ENCODE assay signal across 9 mouse cellular contexts in genomic region chr10:80384115-80384639, GRCm38 (mm10). TPM values are rescaled to one million over a fixed set of nuclear protein-coding genes. Genes with fewer than 3 reads are reported as not detected.
A peak's percentile ranks its signal among the peaks of the same experiment; 100 is the strongest.
DNase-seq lines count a peak whose midpoint lies in the region; ATAC-seq lines count a peak whose summit lies in the region.
"Had no signal": no experiment of that assay in that cellular context is flagged by ENCODE, and none has a peak within 500 bp of the region (broad histone marks: within the 10 kb centered on the region; RNA-seq: fewer than 3 reads in every experiment).

No protein-coding gene starts in this region.

- WGBS in heart, embryonic 12.5 days: 89% methylated on average over 4 of the region's 4 CpGs
- 81% methylated on average over 4 of the region's 4 CpGs for WGBS in hindbrain, embryonic 14.5 days
- WGBS in midbrain, embryonic 12.5 days: 86% methylated on average over 4 of the region's 4 CpGs

- ATAC-seq in heart, embryonic 12.5 days (ENCODE audit: insufficient number of reproducible peaks, low FRiP score): no peak
- no peak for ATAC-seq in hindbrain, embryonic 14.5 days (ENCODE audit: low FRiP score)
- no peak for ATAC-seq in midbrain, embryonic 12.5 days (ENCODE audit: low FRiP score, low read depth)

- peaks cover 49% of the 10 kb centered on the region for H3K36me3 ChIP-seq in heart, embryonic 12.5 days
- H3K36me3 ChIP-seq in hindbrain, embryonic 14.5 days (replicated peaks; ENCODE audit: control insufficient read depth, insufficient read depth): peaks cover 56% of the 10 kb centered on the region
- H3K36me3 ChIP-seq in midbrain, embryonic 12.5 days: peaks cover 55% of the 10 kb centered on the region

- H3K4me1 ChIP-seq in heart, embryonic 12.5 days (replicated peaks): peaks cover 38% of the 10 kb centered on the region
- peaks cover 31% of the 10 kb centered on the region for H3K4me1 ChIP-seq in hindbrain, embryonic 14.5 days (replicated peaks; ENCODE audit: control insufficient read depth, insufficient read depth, low read length)
- peaks cover 51% of the 10 kb centered on the region for H3K4me1 ChIP-seq in midbrain, embryonic 12.5 days

- H3K9me3 ChIP-seq in heart, embryonic 12.5 days (replicated peaks): no peaks in the 10 kb centered on the region
- no peaks in the 10 kb centered on the region for H3K9me3 ChIP-seq in hindbrain, embryonic 14.5 days (ENCODE audit: control insufficient read depth, low read length)
- H3K9me3 ChIP-seq in midbrain, embryonic 12.5 days: no peaks in the 10 kb centered on the region

- H3K27me3 ChIP-seq in heart, embryonic 12.5 days (replicated peaks): no peaks in the 10 kb centered on the region
- no peaks in the 10 kb centered on the region for H3K27me3 ChIP-seq in hindbrain, embryonic 14.5 days (ENCODE audit: control insufficient read depth, insufficient read depth, low read length)
- no peaks in the 10 kb centered on the region for H3K27me3 ChIP-seq in midbrain, embryonic 12.5 days

- no peak for DNase-seq in heart, adult 8-10 months (ENCODE audit: low spot score)
- DNase-seq in c-Kit-positive CD71-positive TER-119-positive erythroid progenitor cells, embryonic 14.5 days (ENCODE audit: low spot score): peak; percentile 23
- DNase-seq in hindbrain, embryonic 14.5 days (ENCODE audit: low spot score): no peak
- DNase-seq in spleen, postnatal 4 days (ENCODE audit: low spot score in 2 of 2): no peak
- DNase-seq in frontal cortex, postnatal 25 days (ENCODE audit: low spot score in 2 of 2): no peak
- no peak for DNase-seq in spleen, postnatal 36 days (ENCODE audit: low spot score in 2 of 2)
- DNase-seq: heart, postnatal 10 days had no signal

- H3K4me2 ChIP-seq in heart, embryonic 12.5 days: peak overlapping the region; percentile 95
- H3K4me2 ChIP-seq in hindbrain, embryonic 14.5 days (replicated peaks): peak overlapping the region; percentile 96
- peak overlapping the region; percentile 91 for H3K4me2 ChIP-seq in midbrain, embryonic 12.5 days (replicated peaks)

- H3K9ac ChIP-seq in heart, embryonic 12.5 days: peak overlapping the region; percentile 98; the same call in 1 of the 2 replicates
- H3K9ac ChIP-seq in hindbrain, embryonic 14.5 days: peak overlapping the region; percentile 99
- peak overlapping the region; percentile 100 for H3K9ac ChIP-seq in midbrain, embryonic 12.5 days (replicated peaks)

- H3K4me3 ChIP-seq in heart, embryonic 12.5 days: 0 out of 2 replicates have a peak overlapping the region, but pooled peaks have one; percentile 94
- H3K4me3 ChIP-seq in hindbrain, embryonic 14.5 days (replicated peaks; ENCODE audit: low read length): peak overlapping the region; percentile 98
- peak overlapping the region; percentile 99 for H3K4me3 ChIP-seq in midbrain, embryonic 12.5 days

- H3K27ac ChIP-seq in heart, embryonic 12.5 days (ENCODE audit: poor library complexity, severe bottlenecking): no peak overlapping the region
- H3K27ac ChIP-seq in hindbrain, embryonic 14.5 days: peak overlapping the region; percentile 44; the same call in 1 of the 2 replicates
- 0 out of 2 replicates have a peak overlapping the region, but pooled peaks have one; percentile 98 for H3K27ac ChIP-seq in midbrain, embryonic 12.5 days (replicated peaks)

RNA-seq across cellular contexts. Expression of gene Mex3d, which starts 3.3 kb away (rescaled TPM):
- 6.1 and 6.2 TPM in 2 replicates for polyA plus RNA-seq in heart, embryonic 12.5 days (2016; fragmentation: Nextera tagmentation; extraction: Ambion mirVana)
- total RNA-seq in heart, adult 8-10 months (2022): 1 to 10 TPM; 5.9 to 9.8 (median 8.3) TPM
- polyA plus RNA-seq in hindbrain, embryonic 14.5 days (2014; fragmentation: Nextera tagmentation; extraction: Ambion mirVana): 12.3 and 13.3 TPM in 2 replicates
- 18.4 and 19.7 TPM in 2 replicates for polyA plus RNA-seq in midbrain, embryonic 12.5 days (2016; fragmentation: Nextera tagmentation; extraction: Ambion mirVana)

RNA-seq across cellular contexts. Expression of gene Mbd3, which starts 15.2 kb away (rescaled TPM):
- 176 and 181 TPM in 2 replicates for polyA plus RNA-seq in heart, embryonic 12.5 days (2016; fragmentation: Nextera tagmentation; extraction: Ambion mirVana)
- total RNA-seq in heart, adult 8-10 months (2022): 100 to 1,000 TPM in 1 of 4 experiments, 10 to 100 TPM in 3; 92.9 to 107 (median 97.0) TPM
- polyA plus RNA-seq in hindbrain, embryonic 14.5 days (2014; fragmentation: Nextera tagmentation; extraction: Ambion mirVana): 152 and 161 TPM in 2 replicates
- 288 and 314 TPM in 2 replicates for polyA plus RNA-seq in midbrain, embryonic 12.5 days (2016; fragmentation: Nextera tagmentation; extraction: Ambion mirVana)

RNA-seq across cellular contexts. Expression of gene Uqcr11, which starts 22.5 kb away (rescaled TPM):
- 951 and 1,026 TPM in 2 replicates for polyA plus RNA-seq in heart, embryonic 12.5 days (2016; fragmentation: Nextera tagmentation; extraction: Ambion mirVana)
- 1,000 to 10,000 TPM; 1,795 to 2,190 (median 1,939) TPM for total RNA-seq in heart, adult 8-10 months (2022)
- polyA plus RNA-seq in hindbrain, embryonic 14.5 days (2014; fragmentation: Nextera tagmentation; extraction: Ambion mirVana): 675 and 804 TPM in 2 replicates
- polyA plus RNA-seq in midbrain, embryonic 12.5 days (2016; fragmentation: Nextera tagmentation; extraction: Ambion mirVana): 398 and 414 TPM in 2 replicates

RNA-seq across cellular contexts. Expression of gene Plk5, which starts 27.9 kb away (rescaled TPM):
- polyA plus RNA-seq in heart, embryonic 12.5 days (2016; fragmentation: Nextera tagmentation; extraction: Ambion mirVana): not detected in 2 replicates
- 1 to 10 TPM in 2 of 4 experiments, under 1 TPM in 2; 0.91 to 1.3 (median 1.1) TPM for total RNA-seq in heart, adult 8-10 months (2022)
- 3.6 and 4.1 TPM in 2 replicates for polyA plus RNA-seq in hindbrain, embryonic 14.5 days (2014; fragmentation: Nextera tagmentation; extraction: Ambion mirVana)
- 0.31 and 0.52 TPM in 2 replicates for polyA plus RNA-seq in midbrain, embryonic 12.5 days (2016; fragmentation: Nextera tagmentation; extraction: Ambion mirVana)

RNA-seq across cellular contexts. Expression of gene Adamtsl5, which starts 36.0 kb away (rescaled TPM):
- polyA plus RNA-seq in heart, embryonic 12.5 days (2016; fragmentation: Nextera tagmentation; extraction: Ambion mirVana): 5.3 and 6.7 TPM in 2 replicates
- total RNA-seq in heart, adult 8-10 months (2022): 100 to 1,000 TPM in 2 of 4 experiments, 10 to 100 TPM in 2; 87.9 to 109 (median 99.6) TPM
- 0.84 and 0.90 TPM in 2 replicates for polyA plus RNA-seq in hindbrain, embryonic 14.5 days (2014; fragmentation: Nextera tagmentation; extraction: Ambion mirVana)
- 0.38 and 0.79 TPM in 2 replicates for polyA plus RNA-seq in midbrain, embryonic 12.5 days (2016; fragmentation: Nextera tagmentation; extraction: Ambion mirVana)
